Mouse (Mus musculus) limb, embryonic 10.5 days (tissue): ENCODE data around the gene Slamf9. TPM values are rescaled to one million over a fixed set of nuclear protein-coding genes. Genes with fewer than 3 reads are reported as not detected.

Source experiments
- DNase-seq: peaks from one replicate; pipeline ENCODE4 v3.0.0-alpha.2; 2017; ENCODE audit warnings: low spot score
- H3K27ac ChIP-seq: fragments of 300-500 bp; sonication (generic); 2 replicates; pipeline ENCODE4 v1.5.1; 2016; ENCODE audit warnings: mild to moderate bottlenecking
- H3K27me3 ChIP-seq: fragments of 300-500 bp; sonication (generic); 2 replicates; pipeline ENCODE4 v1.6.1; 2016; ENCODE audit warnings: low read depth, mild to moderate bottlenecking; ENCODE audit not compliant: poor library complexity, severe bottlenecking
- H3K36me3 ChIP-seq: fragments of 300-500 bp; sonication (generic); 2 replicates; pipeline ENCODE4 v1.6.1; 2016; ENCODE audit warnings: mild to moderate bottlenecking, moderate library complexity
- H3K4me1 ChIP-seq: fragments of 300-500 bp; sonication (generic); 2 replicates; pipeline ENCODE4 v1.6.1; 2016
- H3K4me3 ChIP-seq: fragments of 300-500 bp; sonication (generic); 2 replicates; pipeline ENCODE4 v1.5.1; 2016; ENCODE audit warnings: mild to moderate bottlenecking, moderate library complexity
- H3K9me3 ChIP-seq: fragments of 300-500 bp; sonication (generic); replicated peaks from 2 replicates; pipeline ENCODE4 v1.6.1; 2016; ENCODE audit warnings: mild to moderate bottlenecking
- WGBS: fragments of 180-500 bp; shearing (Covaris S2); methylation state at CpG from one replicate; pipeline ENCODE4 v1.1.7; 2016; 5-methylcytosine and 5-hydroxymethylcytosine counted together
- polyA plus RNA-seq: library from polyadenylated mRNA; unstranded; fragments of >200 nt; fragmentation: Nextera tagmentation; extraction: Ambion mirVana; gene quantifications from 2 replicates; pipeline ENCODE4 v1.2.1, GENCODE M21; 2016

Gene Slamf9
- polyA plus RNA-seq, 1 experiment from 2014 or later, result 0.18 TPM

- 1% methylated on average over 56 of the region's 56 CpGs for WGBS
- no peaks in the 10 kb centered on the region for H3K9me3 ChIP-seq
- H3K36me3 ChIP-seq, result peaks cover 43% of the 10 kb centered on the region
- peak; percentile 58 for DNase-seq
- peak overlapping the region; percentile 79 for H3K27ac ChIP-seq
- peak overlapping the region; percentile 62 for H3K4me3 ChIP-seq
- H3K4me1 ChIP-seq, result peaks cover 58% of the 10 kb centered on the region
- H3K27me3 ChIP-seq, result peaks cover 29% of the 10 kb centered on the region
Measured at GRCm38 (mm10) chr1:172500451-172501370, 25.6 kb downstream of the Slamf9 start.

GRCm38 (mm10) chr1:172501371-172502144 is 26.4 kb downstream of the Slamf9 start:
- DNase-seq, result peak; percentile 45
- peak overlapping the region; percentile 62 for H3K4me3 ChIP-seq
- peaks cover 58% of the 10 kb centered on the region for H3K4me1 ChIP-seq
- peaks cover 29% of the 10 kb centered on the region for H3K27me3 ChIP-seq
- H3K9me3 ChIP-seq, result no peaks in the 10 kb centered on the region
- 38% methylated on average over 13 of the region's 13 CpGs for WGBS
- H3K27ac ChIP-seq, result peak overlapping the region; percentile 79
- H3K36me3 ChIP-seq, result peaks cover 35% of the 10 kb centered on the region

- 40% methylated on average over 13 of the region's 13 CpGs for WGBS
- Histone ChIP-seq H3K9me3 (no peaks in the 10 kb centered on the region), H3K27me3 (peaks cover 29% of the 10 kb centered on the region), H3K27ac (peak overlapping the region; percentile 32), H3K4me1 (peaks cover 65% of the 10 kb centered on the region), H3K36me3 (peaks cover 26% of the 10 kb centered on the region), H3K4me3 (peak overlapping the region; percentile 62)
- no peak for DNase-seq
Measured at GRCm38 (mm10) chr1:172502145-172503110, 27.3 kb downstream of the Slamf9 start.

- Histone ChIP-seq H3K27me3 (peaks cover 29% of the 10 kb centered on the region), H3K4me3 (peak overlapping the region; percentile 62), H3K36me3 (peaks cover 17% of the 10 kb centered on the region), H3K27ac (peak overlapping the region; percentile 15), H3K9me3 (no peaks in the 10 kb centered on the region), H3K4me1 (peaks cover 65% of the 10 kb centered on the region)
- 59% methylated on average over 14 of the region's 14 CpGs for WGBS
- no peak for DNase-seq
Measured at GRCm38 (mm10) chr1:172503111-172503997, 28.2 kb downstream of the Slamf9 start.

GRCm38 (mm10) chr1:172504756-172505155 is 29.6 kb downstream of the Slamf9 start:
- no peak for DNase-seq
- peaks cover 58% of the 10 kb centered on the region for H3K4me1 ChIP-seq
- 90% methylated on average over 8 of the region's 8 CpGs for WGBS
- H3K9me3 ChIP-seq, result no peaks in the 10 kb centered on the region
- H3K27me3 ChIP-seq, result peaks cover 28% of the 10 kb centered on the region
- peaks cover 7% of the 10 kb centered on the region for H3K36me3 ChIP-seq
- H3K27ac ChIP-seq, result 0 out of 2 replicates have a peak overlapping the region, but pooled peaks have one; percentile 14
- no peak overlapping the region for H3K4me3 ChIP-seq

- H3K27me3 ChIP-seq, result peaks cover 6% of the 10 kb centered on the region; the same call in 1 of the 2 replicates
- no peak for DNase-seq
- H3K9me3 ChIP-seq, result no peaks in the 10 kb centered on the region
- no peak overlapping the region; the same call in 1 of the 2 replicates for H3K27ac ChIP-seq
- no peak overlapping the region for H3K4me3 ChIP-seq
- H3K36me3 ChIP-seq, result peaks cover 7% of the 10 kb centered on the region
- H3K4me1 ChIP-seq, result peaks cover 46% of the 10 kb centered on the region
- WGBS, result 61% methylated on average over 5 of the region's 5 CpGs
Measured at GRCm38 (mm10) chr1:172507001-172507400, 31.8 kb downstream of the Slamf9 start.

- WGBS, result 93% methylated on average over 3 of the region's 3 CpGs
- Histone ChIP-seq H3K4me1 (peaks cover 39% of the 10 kb centered on the region), H3K27ac (no peak overlapping the region)
Measured at GRCm38 (mm10) chr1:172507701-172508100, 32.5 kb downstream of the Slamf9 start.

GRCm38 (mm10) chr1:172508172-172508571 is 33.0 kb downstream of the Slamf9 start:
- 70% methylated on average over 2 of the region's 2 CpGs for WGBS

More at GRCm38 (mm10) chr1:172507701-172508100, 32.5 kb downstream of the Slamf9 start:
- H3K36me3 ChIP-seq, result peaks cover 7% of the 10 kb centered on the region
- H3K27me3 ChIP-seq, result no peaks in the 10 kb centered on the region
- no peak overlapping the region for H3K4me3 ChIP-seq
- no peak for DNase-seq
- H3K9me3 ChIP-seq, result no peaks in the 10 kb centered on the region

GRCm38 (mm10) chr1:172509235-172509634 is 34.1 kb downstream of the Slamf9 start:
- Histone ChIP-seq H3K4me3 (no peak overlapping the region), H3K27ac (no peak overlapping the region), H3K36me3 (peaks cover 7% of the 10 kb centered on the region), H3K27me3 (no peaks in the 10 kb centered on the region), H3K9me3 (no peaks in the 10 kb centered on the region), H3K4me1 (peaks cover 38% of the 10 kb centered on the region)
- WGBS, result 78% methylated on average over 5 of the region's 5 CpGs
- no peak for DNase-seq

More at GRCm38 (mm10) chr1:172508172-172508571, 33.0 kb downstream of the Slamf9 start:
- no peak overlapping the region for H3K27ac ChIP-seq
- no peak overlapping the region for H3K4me3 ChIP-seq
- no peak for DNase-seq
- peaks cover 7% of the 10 kb centered on the region for H3K36me3 ChIP-seq
- H3K9me3 ChIP-seq, result no peaks in the 10 kb centered on the region
- peaks cover 39% of the 10 kb centered on the region for H3K4me1 ChIP-seq
- H3K27me3 ChIP-seq, result no peaks in the 10 kb centered on the region

GRCm38 (mm10) chr1:172509983-172510382 is 34.8 kb downstream of the Slamf9 start:
- DNase-seq, result no peak
- Histone ChIP-seq H3K4me1 (peaks cover 32% of the 10 kb centered on the region), H3K4me3 (no peak overlapping the region), H3K36me3 (peaks cover 6% of the 10 kb centered on the region), H3K27ac (no peak overlapping the region), H3K9me3 (no peaks in the 10 kb centered on the region), H3K27me3 (no peaks in the 10 kb centered on the region)
- 46% methylated on average over 8 of the region's 8 CpGs for WGBS

GRCm38 (mm10) chr1:172510421-172510972 is 35.3 kb downstream of the Slamf9 start:
- Histone ChIP-seq H3K27me3 (0 out of 2 replicates have a peak, but pooled peaks cover 3% of the 10 kb centered on the region), H3K4me1 (peaks cover 34% of the 10 kb centered on the region), H3K9me3 (no peaks in the 10 kb centered on the region), H3K4me3 (no peak overlapping the region), H3K36me3 (peaks cover 1% of the 10 kb centered on the region; the same call in 1 of the 2 replicates), H3K27ac (no peak overlapping the region)
- no peak for DNase-seq
- 27% methylated on average over 13 of the region's 13 CpGs for WGBS
